Mouse (Mus musculus) MEL (cell line): ENCODE data around the gene Ssr2. TPM values are rescaled to one million over a fixed set of nuclear protein-coding genes. Genes with fewer than 3 reads are reported as not detected.

ENCODE experiments used
- DNase-seq: peaks from one replicate; pipeline ENCODE4 v3.0.0; 2011; ENCODE audit warnings: low read depth, low spot score
- H3K27ac ChIP-seq: 2 replicates; pipeline ENCODE4 v1.5.1; 2012; ENCODE audit warnings: low read depth, mild to moderate bottlenecking, control low read depth, low read length, moderate library complexity; ENCODE audit not compliant: control insufficient read depth
- H3K27me3 ChIP-seq, 2 experiments: fragments of 150-350 bp in 1 of 2; sonication (generic) in 1 of 2; 2 replicates each; pipeline ENCODE4 v1.6.1; 2012; ENCODE audit warnings: low read length in 2 of 2, mild to moderate bottlenecking in 2 of 2, improper control_type of control experiment in 1 of 2, moderate library complexity in 1 of 2; ENCODE audit not compliant: insufficient read depth in 2 of 2, control insufficient read depth in 1 of 2
- H3K36me3 ChIP-seq, 2 experiments: 2 replicates each; pipeline ENCODE4 v1.6.1; 2012 to 2014; ENCODE audit warnings: low read length in 2 of 2, improper control_type of control experiment in 1 of 2, inconsistent platforms in 1 of 2, mild to moderate bottlenecking in 1 of 2; ENCODE audit not compliant: insufficient read depth in 2 of 2, control insufficient read depth in 1 of 2
- H3K4me1 ChIP-seq, 2 experiments: fragments of 150-350 bp in 1 of 2; sonication (generic) in 1 of 2; 2 replicates each; pipeline ENCODE4 v1.6.1; 2012; ENCODE audit warnings: low read length in 2 of 2, improper control_type of control experiment in 1 of 2, mild to moderate bottlenecking in 1 of 2; ENCODE audit not compliant: insufficient read depth in 2 of 2, control insufficient read depth in 1 of 2
- H3K4me3 ChIP-seq, 2 experiments: fragments of 150-350 bp in 1 of 2; sonication (generic) in 1 of 2; 2 replicates each; pipeline ENCODE4 v1.5.1; 2012; ENCODE audit warnings: low read depth in 2 of 2, low read length in 2 of 2, mild to moderate bottlenecking in 2 of 2, moderate library complexity in 2 of 2, control low read depth in 1 of 2, improper control_type of control experiment in 1 of 2; ENCODE audit not compliant: control insufficient read depth in 1 of 2, insufficient read depth in 1 of 2
- H3K79me2 ChIP-seq: 2 replicates; pipeline ENCODE4 v1.6.1; 2012; ENCODE audit warnings: mild to moderate bottlenecking, low read length, moderate library complexity; ENCODE audit not compliant: control insufficient read depth, poor library complexity, insufficient read depth
- H3K9ac ChIP-seq: 2 replicates; pipeline ENCODE4 v1.6.1; 2012; ENCODE audit warnings: low read depth, mild to moderate bottlenecking, control low read depth, low read length, moderate library complexity; ENCODE audit not compliant: control insufficient read depth, poor library complexity, severe bottlenecking
- H3K9me3 ChIP-seq: fragments of 150-350 bp; sonication (generic); replicated peaks from 2 replicates; pipeline ENCODE4 v1.6.1; 2012; ENCODE audit warnings: mild to moderate bottlenecking, low read length, improper control_type of control experiment, moderate library complexity; ENCODE audit not compliant: insufficient read depth
- CHD2 ChIP-seq: IDR thresholded peaks from 2 replicates; pipeline ENCODE4 v1.6.1; 2011; ENCODE audit warnings: low read length, improper control_type of control experiment
- CTCF ChIP-seq, 3 experiments: IDR thresholded peaks in 2 of 3; conservative IDR thresholded peaks in 1 of 3; 2 replicates each; pipeline ENCODE4 v1.5.1; 2011 to 2012; ENCODE audit warnings: low read length in 3 of 3, low read depth in 2 of 3, mild to moderate bottlenecking in 2 of 3, improper control_type of control experiment in 1 of 3, inconsistent platforms in 1 of 3, mixed read lengths in 1 of 3, moderate library complexity in 1 of 3; ENCODE audit not compliant: control insufficient read depth in 1 of 3, insufficient read depth in 1 of 3, poor library complexity in 1 of 3, severe bottlenecking in 1 of 3
- E2F4 ChIP-seq: IDR thresholded peaks from 2 replicates; pipeline ENCODE4 v1.6.1; 2011; ENCODE audit warnings: low read depth, low read length, improper control_type of control experiment, borderline replicate concordance
- ELF1 ChIP-seq: IDR thresholded peaks from 2 replicates; pipeline ENCODE4 v1.6.1; 2014; ENCODE audit warnings: low read depth, mild to moderate bottlenecking, inconsistent platforms, low read length, improper control_type of control experiment, moderate library complexity
- HCFC1 ChIP-seq: IDR thresholded peaks from 2 replicates; pipeline ENCODE4 v1.6.1; 2012; ENCODE audit warnings: low read depth, mild to moderate bottlenecking, inconsistent platforms, low read length, improper control_type of control experiment, moderate library complexity
- MAFK ChIP-seq: IDR thresholded peaks from 2 replicates; pipeline ENCODE4 v1.6.1; 2011; ENCODE audit warnings: low read depth, mild to moderate bottlenecking, low read length, improper control_type of control experiment, borderline replicate concordance
- MEF2A ChIP-seq: IDR thresholded peaks from 2 replicates; pipeline ENCODE4 v1.6.1; 2014; ENCODE audit warnings: low read depth, mild to moderate bottlenecking, inconsistent platforms, low read length, improper control_type of control experiment; ENCODE audit not compliant: poor library complexity, insufficient replicate concordance, severe bottlenecking; ENCODE audit errors: extremely low read depth
- POLR2A ChIP-seq, 2 experiments: IDR thresholded peaks; 2 replicates each; pipeline ENCODE4 v1.6.1; 2011 to 2012; ENCODE audit warnings: low read length in 2 of 2, mild to moderate bottlenecking in 2 of 2, control low read depth in 1 of 2, improper control_type of control experiment in 1 of 2, low read depth in 1 of 2, moderate library complexity in 1 of 2; ENCODE audit not compliant: control insufficient read depth in 1 of 2, insufficient read depth in 1 of 2, poor library complexity in 1 of 2
- RCOR1 ChIP-seq: IDR thresholded peaks from 2 replicates; pipeline ENCODE4 v1.6.1; 2012; ENCODE audit warnings: low read depth, mild to moderate bottlenecking, inconsistent platforms, low read length, improper control_type of control experiment
- TAL1 ChIP-seq: IDR thresholded peaks from 2 replicates; pipeline ENCODE4 v1.6.1; 2012; ENCODE audit warnings: mild to moderate bottlenecking, inconsistent platforms, low read length, moderate library complexity, mixed read lengths
- TBP ChIP-seq: IDR thresholded peaks from 2 replicates; pipeline ENCODE4 v1.8.0; 2011; ENCODE audit warnings: low read depth, low read length, improper control_type of control experiment
- USF1 ChIP-seq: IDR thresholded peaks from 2 replicates; pipeline ENCODE4 v1.6.1; 2014; ENCODE audit warnings: low read depth, mild to moderate bottlenecking, inconsistent platforms, low read length, improper control_type of control experiment, moderate library complexity
- USF2 ChIP-seq, 2 experiments: IDR thresholded peaks; 2 replicates each; pipeline ENCODE4 v1.6.1; 2011 to 2012; ENCODE audit warnings: improper control_type of control experiment in 2 of 2, low read length in 2 of 2, borderline replicate concordance in 1 of 2, inconsistent platforms in 1 of 2, low read depth in 1 of 2, mild to moderate bottlenecking in 1 of 2; ENCODE audit not compliant: insufficient read depth in 1 of 2
- ZC3H11A ChIP-seq: IDR thresholded peaks from 2 replicates; pipeline ENCODE4 v1.6.1; 2012; ENCODE audit warnings: low read depth, mild to moderate bottlenecking, inconsistent platforms, low read length, improper control_type of control experiment
- ZKSCAN1 ChIP-seq: IDR thresholded peaks from 2 replicates; pipeline ENCODE4 v1.6.1; 2012; ENCODE audit warnings: low read depth, mild to moderate bottlenecking, inconsistent platforms, low read length, improper control_type of control experiment, moderate library complexity
- polyA plus RNA-seq, 2 experiments: library from polyadenylated mRNA; stranded (reverse) in 1 of 2; unstranded in 1 of 2; fragments of >175 nt in 1 of 2; fragments of >200 nt in 1 of 2; gene quantifications; 2 replicates each; pipeline versions ENCODE4 v1.2.1 to v1.2.4; 2012; ENCODE audit warnings: low replicate concordance in 2 of 2, low read depth in 1 of 2; ENCODE audit not compliant: insufficient read length in 2 of 2, insufficient read depth in 1 of 2, missing spikeins in 1 of 2
- total RNA-seq: library from RNA; depleted of rRNA; stranded (reverse); fragments of 300-350 nt; gene quantifications from 2 replicates; pipeline ENCODE4 v1.2.3, GENCODE M21; 2012

The Ssr2 gene
- total and polyA plus RNA-seq, 3 experiments, result 176 to 706 (median 594) TPM

GRCm38 (mm10) chr3:88548180-88548917 is 27.3 kb upstream of the Ssr2 start, which contains the start of gene Rab25:
Gene Rab25 (minus strand): TSS chr3:88548300.
- Histone ChIP-seq H3K79me2 (peaks cover 3% of the 10 kb centered on the region; the same call in 1 of the 2 replicates), H3K4me1 (peaks cover 17 to 24% of the 10 kb centered on the region in 2 experiments), H3K36me3 (peaks cover 0 to 13% of the 10 kb centered on the region in 2 experiments; a peak in 2 of 4 replicates), H3K9ac (no peak within 1 kb of the TSS), H3K9me3 (no peaks in the 10 kb centered on the region), H3K4me3 (no peak within 1 kb of the TSS), H3K27me3 (no peaks in the 10 kb centered on the region), H3K27ac (no peak within 1 kb of the TSS)
- DNase-seq, result no peak
- TF ChIP-seq CTCF (IDR thresholded peaks at IDR 0.05 in 2 of 3, conservative IDR thresholded peaks at IDR 0.05 in 1 of 3; ENCODE audit: control insufficient read depth in 1 of 3, insufficient read depth in 1 of 3, low read depth in 2 of 3, low read length in 3 of 3, poor library complexity in 1 of 3, severe bottlenecking in 1 of 3), result no peak
- no peak for TF ChIP-seq ZKSCAN1
- no peak for TF ChIP-seq MEF2A
- no peak for TF ChIP-seq HCFC1
- TF ChIP-seq ELF1, result no peak
- no peak for TF ChIP-seq TBP
- TF ChIP-seq E2F4, result no peak
- no peak for TF ChIP-seq MAFK
- no peak for TF ChIP-seq USF2 (IDR thresholded peaks at IDR 0.05; ENCODE audit: borderline replicate concordance in 1 of 2, insufficient read depth in 1 of 2, low read depth in 1 of 2, low read length in 2 of 2)
- no peak for TF ChIP-seq ZC3H11A
- TF ChIP-seq TAL1, result no peak
- TF ChIP-seq CHD2, result no peak
- TF ChIP-seq POLR2A (IDR thresholded peaks at IDR 0.05; ENCODE audit: control insufficient read depth in 1 of 2, insufficient read depth in 1 of 2, low read depth in 1 of 2, low read length in 2 of 2, poor library complexity in 1 of 2), result no peak
- no peak for TF ChIP-seq RCOR1
- no peak for TF ChIP-seq USF1

- Histone ChIP-seq H3K9me3 (no peaks in the 10 kb centered on the region), H3K4me1 (peaks cover 10 to 12% of the 10 kb centered on the region in 2 experiments), H3K27ac (peak overlapping the region; percentile 2; the same call in 1 of the 2 replicates), H3K27me3 (no peaks in the 10 kb centered on the region), H3K79me2 (peaks cover 24% of the 10 kb centered on the region), H3K4me3 (peak overlapping the region; percentile 53 to 82), H3K36me3 (peaks cover 0 to 11% of the 10 kb centered on the region in 2 experiments; a peak in 2 of 4 replicates), H3K9ac (peak overlapping the region; percentile 83)
- TF ChIP-seq E2F4 (no peak), MAFK (no peak)
- no peak for DNase-seq
Measured at GRCm38 (mm10) chr3:88551586-88551985, 24.1 kb upstream of the Ssr2 start.
